Mouse (Mus musculus) MEL (cell line): ENCODE results near the gene Sel1l. TPM values are rescaled to one million over a fixed set of nuclear protein-coding genes. Genes with fewer than 3 reads are reported as not detected.

Source experiments
- DNase-seq: peaks from one replicate; pipeline ENCODE4 v3.0.0; 2011; ENCODE audit warnings: low read depth, low spot score
- H3K27ac ChIP-seq: 2 replicates; pipeline ENCODE4 v1.5.1; 2012; ENCODE audit warnings: low read depth, mild to moderate bottlenecking, control low read depth, low read length, moderate library complexity; ENCODE audit not compliant: control insufficient read depth
- H3K27me3 ChIP-seq, 2 experiments: fragments of 150-350 bp in 1 of 2; sonication (generic) in 1 of 2; 2 replicates each; pipeline ENCODE4 v1.6.1; 2012; ENCODE audit warnings: low read length in 2 of 2, mild to moderate bottlenecking in 2 of 2, improper control_type of control experiment in 1 of 2, moderate library complexity in 1 of 2; ENCODE audit not compliant: insufficient read depth in 2 of 2, control insufficient read depth in 1 of 2
- H3K36me3 ChIP-seq, 2 experiments: 2 replicates each; pipeline ENCODE4 v1.6.1; 2012 to 2014; ENCODE audit warnings: low read length in 2 of 2, improper control_type of control experiment in 1 of 2, inconsistent platforms in 1 of 2, mild to moderate bottlenecking in 1 of 2; ENCODE audit not compliant: insufficient read depth in 2 of 2, control insufficient read depth in 1 of 2
- H3K4me1 ChIP-seq, 2 experiments: fragments of 150-350 bp in 1 of 2; sonication (generic) in 1 of 2; 2 replicates each; pipeline ENCODE4 v1.6.1; 2012; ENCODE audit warnings: low read length in 2 of 2, improper control_type of control experiment in 1 of 2, mild to moderate bottlenecking in 1 of 2; ENCODE audit not compliant: insufficient read depth in 2 of 2, control insufficient read depth in 1 of 2
- H3K4me3 ChIP-seq, 2 experiments: fragments of 150-350 bp in 1 of 2; sonication (generic) in 1 of 2; 2 replicates each; pipeline ENCODE4 v1.5.1; 2012; ENCODE audit warnings: low read depth in 2 of 2, low read length in 2 of 2, mild to moderate bottlenecking in 2 of 2, moderate library complexity in 2 of 2, control low read depth in 1 of 2, improper control_type of control experiment in 1 of 2; ENCODE audit not compliant: control insufficient read depth in 1 of 2, insufficient read depth in 1 of 2
- H3K79me2 ChIP-seq: 2 replicates; pipeline ENCODE4 v1.6.1; 2012; ENCODE audit warnings: mild to moderate bottlenecking, low read length, moderate library complexity; ENCODE audit not compliant: control insufficient read depth, poor library complexity, insufficient read depth
- H3K9ac ChIP-seq: 2 replicates; pipeline ENCODE4 v1.6.1; 2012; ENCODE audit warnings: low read depth, mild to moderate bottlenecking, control low read depth, low read length, moderate library complexity; ENCODE audit not compliant: control insufficient read depth, poor library complexity, severe bottlenecking
- H3K9me3 ChIP-seq: fragments of 150-350 bp; sonication (generic); replicated peaks from 2 replicates; pipeline ENCODE4 v1.6.1; 2012; ENCODE audit warnings: mild to moderate bottlenecking, low read length, improper control_type of control experiment, moderate library complexity; ENCODE audit not compliant: insufficient read depth
- CHD2 ChIP-seq: IDR thresholded peaks from 2 replicates; pipeline ENCODE4 v1.6.1; 2011; ENCODE audit warnings: low read length, improper control_type of control experiment
- CTCF ChIP-seq, 3 experiments: IDR thresholded peaks in 2 of 3; conservative IDR thresholded peaks in 1 of 3; 2 replicates each; pipeline ENCODE4 v1.5.1; 2011 to 2012; ENCODE audit warnings: low read length in 3 of 3, low read depth in 2 of 3, mild to moderate bottlenecking in 2 of 3, improper control_type of control experiment in 1 of 3, inconsistent platforms in 1 of 3, mixed read lengths in 1 of 3, moderate library complexity in 1 of 3; ENCODE audit not compliant: control insufficient read depth in 1 of 3, insufficient read depth in 1 of 3, poor library complexity in 1 of 3, severe bottlenecking in 1 of 3
- E2F4 ChIP-seq: IDR thresholded peaks from 2 replicates; pipeline ENCODE4 v1.6.1; 2011; ENCODE audit warnings: low read depth, low read length, improper control_type of control experiment, borderline replicate concordance
- ELF1 ChIP-seq: IDR thresholded peaks from 2 replicates; pipeline ENCODE4 v1.6.1; 2014; ENCODE audit warnings: low read depth, mild to moderate bottlenecking, inconsistent platforms, low read length, improper control_type of control experiment, moderate library complexity
- GATA1 ChIP-seq: IDR thresholded peaks from 2 replicates; pipeline ENCODE4 v1.6.1; 2011; ENCODE audit warnings: low read depth, low read length, improper control_type of control experiment
- KAT2A ChIP-seq: conservative IDR thresholded peaks from 2 replicates; pipeline ENCODE4 v1.6.1; 2012; ENCODE audit warnings: low read depth, low read length, improper control_type of control experiment, inconsistent platforms
- MAX ChIP-seq: IDR thresholded peaks from 2 replicates; pipeline ENCODE4 v1.6.1; 2011; ENCODE audit warnings: low read length, improper control_type of control experiment
- MEF2A ChIP-seq: IDR thresholded peaks from 2 replicates; pipeline ENCODE4 v1.6.1; 2014; ENCODE audit warnings: low read depth, mild to moderate bottlenecking, inconsistent platforms, low read length, improper control_type of control experiment; ENCODE audit not compliant: poor library complexity, insufficient replicate concordance, severe bottlenecking; ENCODE audit errors: extremely low read depth
- MYB ChIP-seq: IDR thresholded peaks from 2 replicates; pipeline ENCODE4 v1.6.1; 2011; ENCODE audit warnings: mild to moderate bottlenecking, low read depth, low read length, improper control_type of control experiment
- MYC ChIP-seq: IDR thresholded peaks from 2 replicates; pipeline ENCODE4 v1.6.1; 2011; ENCODE audit warnings: low read depth, mild to moderate bottlenecking, low read length, improper control_type of control experiment, moderate library complexity
- NELFE ChIP-seq: IDR thresholded peaks from 2 replicates; pipeline ENCODE4 v1.6.1; 2011; ENCODE audit warnings: low read depth, low read length, improper control_type of control experiment
- POLR2AphosphoS5 ChIP-seq: IDR thresholded peaks from 2 replicates; pipeline ENCODE4 v1.6.1; 2012; ENCODE audit warnings: low read depth, borderline replicate concordance, mild to moderate bottlenecking, inconsistent platforms, low read length, moderate library complexity, mixed read lengths
- RAD21 ChIP-seq: IDR thresholded peaks from 2 replicates; pipeline ENCODE4 v1.6.1; 2011; ENCODE audit warnings: mild to moderate bottlenecking, low read depth, low read length, improper control_type of control experiment
- RCOR1 ChIP-seq: IDR thresholded peaks from 2 replicates; pipeline ENCODE4 v1.6.1; 2012; ENCODE audit warnings: low read depth, mild to moderate bottlenecking, inconsistent platforms, low read length, improper control_type of control experiment
- SIN3A ChIP-seq: IDR thresholded peaks from 2 replicates; pipeline ENCODE4 v1.6.1; 2012; ENCODE audit warnings: low read length, improper control_type of control experiment, inconsistent platforms
- UBTF ChIP-seq: IDR thresholded peaks from 2 replicates; pipeline ENCODE4 v1.6.1; 2012; ENCODE audit warnings: low read depth, mild to moderate bottlenecking, inconsistent platforms, low read length, improper control_type of control experiment, moderate library complexity, borderline replicate concordance; ENCODE audit not compliant: insufficient read depth
- USF2 ChIP-seq, 2 experiments: IDR thresholded peaks; 2 replicates each; pipeline ENCODE4 v1.6.1; 2011 to 2012; ENCODE audit warnings: improper control_type of control experiment in 2 of 2, low read length in 2 of 2, borderline replicate concordance in 1 of 2, inconsistent platforms in 1 of 2, low read depth in 1 of 2, mild to moderate bottlenecking in 1 of 2; ENCODE audit not compliant: insufficient read depth in 1 of 2
- ZC3H11A ChIP-seq: IDR thresholded peaks from 2 replicates; pipeline ENCODE4 v1.6.1; 2012; ENCODE audit warnings: low read depth, mild to moderate bottlenecking, inconsistent platforms, low read length, improper control_type of control experiment
- ZNF384 ChIP-seq: IDR thresholded peaks from 2 replicates; pipeline ENCODE4 v1.6.1; 2012; ENCODE audit warnings: low read depth, mild to moderate bottlenecking, inconsistent platforms, low read length, improper control_type of control experiment
- polyA plus RNA-seq, 2 experiments: library from polyadenylated mRNA; stranded (reverse) in 1 of 2; unstranded in 1 of 2; fragments of >175 nt in 1 of 2; fragments of >200 nt in 1 of 2; gene quantifications; 2 replicates each; pipeline versions ENCODE4 v1.2.1 to v1.2.4; 2012; ENCODE audit warnings: low replicate concordance in 2 of 2, low read depth in 1 of 2; ENCODE audit not compliant: insufficient read length in 2 of 2, insufficient read depth in 1 of 2, missing spikeins in 1 of 2
- total RNA-seq: library from RNA; depleted of rRNA; stranded (reverse); fragments of 300-350 nt; gene quantifications from 2 replicates; pipeline ENCODE4 v1.2.3, GENCODE M21; 2012

The Sel1l gene
- total and polyA plus RNA-seq, 3 experiments: 32.0 to 299 (median 35.6) TPM

GRCm38 (mm10) chr12:91780531-91780930 is 68.4 kb downstream of the Sel1l start:
- no peak for TF ChIP-seq MYB
- no peak for TF ChIP-seq RCOR1
- no peak for TF ChIP-seq CHD2
- no peak for TF ChIP-seq USF2 (IDR thresholded peaks at IDR 0.05; ENCODE audit: borderline replicate concordance in 1 of 2, insufficient read depth in 1 of 2, low read depth in 1 of 2, low read length in 2 of 2)
- no peak for TF ChIP-seq MEF2A
- TF ChIP-seq UBTF: no peak
- Histone ChIP-seq H3K79me2 (no peaks in the 10 kb centered on the region), H3K9ac (no peak overlapping the region), H3K4me1 (no peaks in the 10 kb centered on the region), H3K36me3 (no peaks in the 10 kb centered on the region), H3K9me3 (no peaks in the 10 kb centered on the region), H3K27ac (no peak overlapping the region), H3K4me3 (no peak overlapping the region), H3K27me3 (no peaks in the 10 kb centered on the region; a peak in 1 of 4 replicates)
- DNase-seq: no peak

GRCm38 (mm10) chr12:91779004-91779365 is 70.0 kb downstream of the Sel1l start:
- H3K9me3 ChIP-seq: no peaks in the 10 kb centered on the region
- no peaks in the 10 kb centered on the region for H3K79me2 ChIP-seq
- H3K36me3 ChIP-seq: no peaks in the 10 kb centered on the region
- H3K4me1 ChIP-seq: no peaks in the 10 kb centered on the region
- H3K9ac ChIP-seq: no peak overlapping the region
- H3K4me3 ChIP-seq: no peak overlapping the region
- no peak for DNase-seq
- TF ChIP-seq CTCF (IDR thresholded peaks at IDR 0.05 in 2 of 3, conservative IDR thresholded peaks at IDR 0.05 in 1 of 3; ENCODE audit: control insufficient read depth in 1 of 3, insufficient read depth in 1 of 3, low read depth in 2 of 3, low read length in 3 of 3, poor library complexity in 1 of 3, severe bottlenecking in 1 of 3) (no peak), POLR2AphosphoS5 (no peak), ZC3H11A (no peak), ZNF384 (no peak), NELFE (no peak), MEF2A (no peak), GATA1 (no peak), MYC (no peak), ELF1 (no peak), SIN3A (no peak), CHD2 (no peak), E2F4 (no peak), RAD21 (no peak), KAT2A (no peak), USF2 (IDR thresholded peaks at IDR 0.05; ENCODE audit: borderline replicate concordance in 1 of 2, insufficient read depth in 1 of 2, low read depth in 1 of 2, low read length in 2 of 2) (no peak), MAX (no peak)
- H3K27ac ChIP-seq: no peak overlapping the region
- H3K27me3 ChIP-seq: no peaks in the 10 kb centered on the region; a peak in 1 of 4 replicates
